Mouse (Mus musculus): ENCODE data around the gene Ltk. TPM values are rescaled to one million over a fixed set of nuclear protein-coding genes. Genes with fewer than 3 reads are reported as not detected.

Ltk gene
- total RNA-seq, 2 experiments from 2014 or later = 1.3 to 2.3 TPM

- DNase-seq = no peak
- intact Hi-C loops (cut with DNase I) = no loop called here
Observed at GRCm38 (mm10) chr2:119707676-119708075, 52.6 kb downstream of the Ltk start.

- intact Hi-C loops (cut with DNase I) = no loop called here
- no peak for DNase-seq
Observed at GRCm38 (mm10) chr2:119703171-119703570, 57.1 kb downstream of the Ltk start.

Other genes with a start within 250 kb of the Ltk start
- gene Exd1, start 212.8 kb downstream of the Ltk start, total RNA-seq (2021) = 1 to 10 TPM in 1 of 2 experiments, under 1 TPM in 1; 0.85 to 1.6 TPM
- gene Chp1, start 212.7 kb downstream of the Ltk start, total RNA-seq (2021) = 10 to 100 TPM; 77.2 to 81.3 TPM
- 1 to 10 TPM; 4.6 to 4.8 TPM for gene Nusap1, start 142.1 kb downstream of the Ltk start, total RNA-seq (2021)
- gene Oip5, start 142.0 kb downstream of the Ltk start, total RNA-seq (2021) = 1 to 10 TPM; 2.4 to 2.8 TPM
- 10 to 100 TPM; 22.0 to 25.0 TPM for gene Ndufaf1, start 97.6 kb downstream of the Ltk start, total RNA-seq (2021)
- 10 to 100 TPM; 65.7 to 69.5 TPM for gene Rtf1, start 85.4 kb downstream of the Ltk start, total RNA-seq (2021)
- 10 to 100 TPM; 15.1 to 19.5 TPM for gene Itpka, start 18.1 kb downstream of the Ltk start, total RNA-seq (2021)
- 10 to 100 TPM; 17.6 to 18.4 TPM for gene Rpap1, start 27.1 kb upstream of the Ltk start, total RNA-seq (2021)
- 10 to 100 TPM; 40.9 to 50.9 TPM for gene Tyro3, start 37.3 kb upstream of the Ltk start, total RNA-seq (2021)
- 10 to 100 TPM; 74.8 to 75.1 TPM for gene Mga, start 136.8 kb upstream of the Ltk start, total RNA-seq (2021)
- gene Mapkbp1, start 212.3 kb upstream of the Ltk start, total RNA-seq (2021) = 10 to 100 TPM; 81.6 to 85.0 TPM